Mouse (Mus musculus) frontal cortex, postnatal 36 days (tissue): Measurements from ENCODE around the gene Zfp639.

Experiments used
- DNase-seq, 2 experiments: peaks; one replicate each; pipeline ENCODE4 v3.0.0; 2022; ENCODE audit warnings: low spot score in 2 of 2

Gene Zfp639

DNA sequence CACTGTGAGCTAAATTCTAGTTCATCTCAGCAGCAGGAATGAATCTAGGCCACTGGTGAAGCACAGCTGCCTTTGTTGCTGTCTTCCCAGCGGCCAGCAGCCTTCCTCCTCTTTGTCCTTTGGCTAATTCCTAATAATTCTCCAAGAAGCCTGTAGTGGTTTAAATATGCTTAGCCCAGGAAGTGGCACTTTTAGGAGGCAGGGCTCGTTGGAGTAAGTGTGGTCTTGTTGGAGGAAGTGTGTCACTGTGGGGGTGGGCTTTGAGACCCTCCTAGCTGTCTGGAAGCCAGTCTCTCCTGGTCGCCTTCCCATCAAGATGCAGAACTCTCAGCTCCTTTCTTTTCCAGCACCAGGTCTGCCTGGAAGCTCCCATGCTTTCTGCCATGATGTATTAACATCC is 4.2 kb upstream of the Zfp639 start:
- no peak for DNase-seq

DNA sequence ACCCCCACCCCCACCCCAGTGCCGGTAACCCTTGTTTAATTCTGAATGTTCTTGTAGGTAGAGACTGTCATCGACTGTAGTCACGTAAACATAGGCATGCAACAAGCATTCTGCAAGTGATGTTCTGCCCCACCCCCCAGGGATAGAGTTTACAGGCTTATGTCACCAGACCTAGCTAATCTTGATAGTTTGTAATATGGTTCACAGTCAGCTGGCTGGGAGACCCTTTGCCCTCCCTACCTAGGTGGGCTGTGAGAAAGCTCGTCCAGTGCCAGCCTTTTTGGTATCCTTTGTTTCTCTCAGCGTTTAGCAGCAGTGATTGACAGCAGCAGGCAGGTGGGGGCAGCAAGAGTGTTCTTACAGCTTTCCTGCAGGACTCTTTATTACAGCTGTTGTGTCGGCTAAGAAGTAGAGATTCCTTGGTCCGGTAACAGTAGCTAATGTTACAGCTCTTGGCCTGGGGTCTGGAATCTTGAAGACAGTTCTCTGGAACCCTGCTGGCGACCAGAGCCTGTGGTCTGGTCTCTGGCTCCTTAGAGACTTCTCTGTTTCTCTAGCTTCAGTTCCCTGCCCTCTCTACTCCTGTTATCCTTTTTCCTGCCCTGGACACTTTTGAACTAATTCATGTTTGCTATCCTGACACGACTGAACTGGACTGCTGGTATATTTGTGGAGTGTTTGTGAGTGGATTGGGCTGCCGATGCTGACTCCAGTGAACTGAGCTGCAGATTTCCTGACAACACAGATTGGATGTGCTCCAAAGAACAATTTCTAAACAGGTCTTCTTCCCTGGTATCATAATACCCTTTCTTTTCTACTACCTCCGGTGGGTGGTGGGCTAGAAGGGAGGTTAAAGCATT is 3.5 kb upstream of the Zfp639 start:
- no peak for DNase-seq

DNA sequence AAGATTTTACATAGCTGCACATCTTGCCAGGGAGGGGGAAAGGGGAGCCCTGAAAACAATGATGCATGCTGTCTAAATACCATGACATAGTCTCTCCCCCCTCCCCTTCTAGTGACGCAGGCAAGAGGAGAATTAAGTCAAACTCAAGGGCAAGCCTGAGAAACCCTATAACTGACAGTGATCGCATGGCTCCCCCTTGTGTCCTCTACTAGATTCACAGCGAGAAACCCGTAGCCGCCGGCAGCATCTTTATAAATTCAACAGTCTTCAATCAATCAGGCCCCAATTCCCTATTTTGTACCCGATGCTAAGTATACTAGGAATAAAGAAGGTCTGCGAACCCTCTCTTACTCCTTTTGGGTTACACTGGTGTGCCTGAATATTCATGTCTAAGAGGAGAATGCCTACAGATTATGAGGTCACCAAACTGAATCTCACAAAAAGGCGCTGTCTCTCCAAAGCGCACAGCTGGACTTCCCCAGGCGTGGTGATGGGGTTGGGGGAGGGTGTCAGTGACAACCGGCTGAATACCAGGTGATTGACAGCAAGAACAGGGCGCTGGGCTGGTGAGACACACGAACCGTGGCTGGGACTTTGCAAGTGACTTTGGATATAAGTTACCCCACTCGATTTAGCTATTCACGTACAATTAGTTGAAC is 1.3 kb upstream of the Zfp639 start:
- DNase-seq: peak; percentile 59 to 78

DNA sequence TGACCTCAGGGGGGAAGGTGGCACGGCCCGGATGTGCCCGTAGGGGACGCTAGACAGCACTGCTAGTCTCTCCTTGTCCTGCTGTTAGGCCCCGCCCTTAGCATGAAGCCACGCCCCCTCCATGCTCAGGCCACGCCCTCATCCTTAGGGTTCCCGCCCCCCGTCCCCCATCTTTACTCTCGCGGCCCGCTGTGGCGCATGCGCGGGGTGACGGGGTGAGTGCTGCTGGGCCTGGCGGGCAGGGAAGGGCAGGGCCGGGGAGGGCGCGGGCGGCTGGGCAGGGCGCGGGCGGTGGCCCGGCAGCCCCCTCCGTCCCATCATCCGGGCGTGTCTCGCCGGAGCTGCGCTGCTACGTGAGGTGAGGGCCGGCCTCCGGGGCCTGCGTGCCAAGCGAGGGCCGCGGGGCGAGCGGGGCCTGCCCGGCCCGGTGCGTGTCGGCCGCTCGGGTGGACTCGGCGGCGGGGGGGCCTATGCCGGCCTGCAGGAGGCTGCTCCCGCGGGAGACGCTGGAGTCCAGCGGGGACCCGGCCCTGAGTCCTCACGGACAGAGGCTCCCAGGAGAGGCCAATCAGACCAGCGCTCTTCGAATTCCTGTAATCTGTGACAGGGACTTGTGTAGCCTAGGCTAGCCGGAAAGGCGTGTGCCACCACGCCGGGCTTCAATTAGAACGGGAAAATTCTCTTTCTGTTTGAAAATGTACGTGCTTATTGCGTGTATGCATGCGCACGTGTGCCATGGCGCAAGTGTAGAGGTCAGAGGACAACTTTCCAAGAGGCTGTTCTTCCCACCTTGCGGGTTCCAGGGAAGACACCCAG is 524 bp downstream of the Zfp639 start:
- peak; percentile 92 to 94 for DNase-seq

DNA sequence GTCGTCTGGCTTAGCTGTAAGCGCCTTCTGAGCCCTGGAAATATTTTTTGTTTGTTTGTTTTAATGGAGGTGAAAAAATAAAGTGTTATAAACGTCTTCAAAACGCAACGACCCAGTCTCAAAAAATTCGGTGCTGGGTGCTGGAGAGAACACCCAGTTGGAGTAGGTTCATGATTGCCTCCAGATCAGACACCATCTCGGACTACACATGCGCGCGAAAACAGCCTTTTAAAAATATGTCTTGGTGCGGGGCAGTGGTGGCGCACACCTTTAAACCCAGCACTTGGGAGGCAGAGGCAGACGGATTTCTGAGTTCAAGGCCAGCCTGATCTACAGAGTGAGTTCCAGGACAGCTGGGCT is 1.1 kb downstream of the Zfp639 start:
- peak in 1 of 2 experiments; percentile 19 for DNase-seq

DNA sequence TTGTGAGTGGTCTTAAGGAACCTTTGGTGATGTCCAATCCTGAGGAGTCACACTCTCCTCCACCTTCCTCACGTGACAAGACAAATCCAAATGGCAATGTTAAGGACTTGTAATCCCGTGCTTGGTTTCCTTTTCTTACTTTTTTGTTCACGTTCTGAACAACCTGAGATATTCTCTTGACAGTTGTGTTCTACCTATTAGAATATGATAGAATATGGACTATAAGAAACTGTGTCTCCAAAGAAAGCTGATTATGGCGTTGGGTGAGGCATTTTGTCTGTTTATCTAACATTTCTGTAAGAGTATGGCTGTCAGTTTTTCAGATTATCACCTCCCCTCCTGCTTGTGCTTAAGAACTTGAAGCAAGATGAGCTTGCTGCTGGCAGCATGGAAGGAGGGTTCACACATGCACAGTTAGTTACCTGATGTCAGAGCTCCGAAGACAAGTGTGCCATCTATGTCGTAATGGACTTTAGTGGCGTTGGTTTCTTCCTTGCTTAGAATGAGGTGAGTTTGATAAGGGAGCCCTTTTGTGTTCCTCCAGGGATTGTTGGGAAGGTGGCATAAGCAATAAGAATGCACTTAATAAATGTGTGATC is 2.7 kb downstream of the Zfp639 start:
- no peak for DNase-seq

DNA sequence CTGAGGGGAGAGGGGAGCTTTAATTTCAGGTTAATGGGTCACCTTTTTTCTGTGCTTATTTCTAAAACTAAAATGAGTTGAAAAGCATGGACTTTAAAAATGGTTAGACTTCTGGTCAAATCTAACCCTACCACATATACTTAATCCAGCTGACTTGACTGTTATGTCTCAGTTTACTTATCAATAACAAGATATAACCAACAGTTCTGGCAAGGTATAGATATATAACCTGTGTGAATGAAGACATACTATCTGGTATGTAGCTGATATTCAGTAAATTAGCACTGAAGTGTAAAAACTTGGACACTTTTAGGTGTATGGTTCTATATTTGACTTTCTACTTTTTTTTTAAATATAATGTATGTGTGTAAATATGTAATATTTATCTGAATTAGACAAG is 3.5 kb downstream of the Zfp639 start:
- DNase-seq: no peak

DNA sequence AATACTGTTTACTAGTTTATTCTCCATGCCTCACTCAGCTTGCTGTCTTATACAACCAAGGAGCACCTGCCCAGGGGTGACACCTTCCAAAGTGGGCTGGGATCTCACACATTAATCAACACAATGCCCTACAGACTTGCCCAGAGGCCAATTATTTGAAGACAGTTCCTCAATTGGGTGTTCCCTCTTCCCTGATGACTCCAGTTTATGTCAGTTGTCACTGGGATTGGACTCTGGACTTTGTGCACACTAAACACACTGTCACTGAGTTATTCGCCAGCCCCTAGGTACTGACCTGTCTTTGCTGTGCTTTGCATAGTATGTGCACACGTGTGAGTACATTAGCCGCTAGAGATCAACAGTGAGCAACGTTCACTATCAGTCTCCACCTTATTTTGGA is 17.1 kb downstream of the Zfp639 start:
- DNase-seq: no peak

DNA sequence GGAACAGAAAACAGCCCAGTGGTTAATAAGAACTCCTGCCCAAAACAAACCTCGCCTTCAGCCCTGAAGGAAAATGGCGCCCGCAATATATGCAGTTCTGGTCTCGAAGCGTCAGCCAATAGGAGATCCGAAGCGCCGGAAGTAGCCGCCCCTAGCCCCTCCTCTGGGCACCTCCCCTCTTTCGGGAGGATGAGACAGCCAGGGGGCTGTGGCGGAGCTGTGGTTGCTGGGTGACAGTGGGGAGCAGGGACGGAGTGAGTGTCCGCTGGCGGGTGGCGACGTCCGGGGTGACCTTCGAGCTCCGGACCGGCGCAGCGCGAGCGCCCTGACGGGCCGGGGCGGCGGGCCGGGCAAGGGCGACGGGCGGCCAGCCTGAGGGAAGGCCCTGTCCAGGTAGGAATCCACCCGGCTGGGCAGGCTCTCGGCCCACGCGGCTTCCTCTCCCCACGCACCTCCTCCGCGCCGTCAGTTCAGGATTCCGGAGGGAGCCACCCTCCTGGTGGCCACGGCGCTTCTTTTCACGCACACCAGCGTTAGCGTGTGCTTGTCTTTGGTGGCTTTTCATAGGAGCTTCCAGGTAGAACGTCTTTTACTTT is 19.3 kb downstream of the Zfp639 start, which contains the start of gene Mfn1:
Mfn1 (plus strand) TSS at position 163 of the 596 bp plus-strand sequence.
- peak; percentile 93 for DNase-seq

DNA sequence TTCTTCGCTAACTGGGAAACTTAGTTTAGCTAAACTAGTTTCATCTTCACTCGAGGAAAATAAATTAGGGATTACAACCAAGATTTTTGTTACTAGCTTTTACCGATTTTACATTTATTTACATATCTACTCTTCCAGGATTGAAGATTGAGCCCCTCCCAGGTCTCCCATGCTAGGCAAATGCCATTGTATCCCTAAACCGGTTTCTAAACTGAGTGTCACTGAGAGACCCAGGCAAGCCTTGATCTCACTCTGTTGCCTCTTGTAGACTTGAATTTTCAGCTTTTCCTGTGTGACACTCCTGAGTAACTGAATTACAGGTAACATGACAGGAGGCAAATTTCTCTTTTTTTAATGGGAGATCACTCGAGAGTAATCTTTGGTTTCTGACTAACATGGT is 20.0 kb downstream of the Zfp639 start:
- no peak for DNase-seq

DNA sequence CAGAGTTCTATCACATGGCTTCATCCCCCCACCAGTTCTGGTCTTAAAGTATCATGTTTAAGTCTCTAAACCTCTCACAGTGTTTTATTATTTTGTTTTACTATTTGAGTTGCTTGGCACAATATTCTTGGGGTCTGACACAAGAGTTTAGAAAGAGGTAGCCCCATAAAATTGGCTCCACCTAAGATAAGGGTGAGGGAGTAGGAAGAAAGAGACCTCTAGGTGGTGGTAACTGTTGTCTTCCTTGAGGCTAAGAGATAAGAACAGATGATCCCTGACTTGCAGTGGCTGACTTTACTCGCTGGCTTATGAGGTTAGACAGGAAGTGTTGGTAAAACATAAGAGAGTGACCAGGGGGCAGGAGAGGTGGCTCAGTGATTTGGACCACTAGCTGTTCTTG is 25.6 kb downstream of the Zfp639 start:
- DNase-seq: no peak

DNA sequence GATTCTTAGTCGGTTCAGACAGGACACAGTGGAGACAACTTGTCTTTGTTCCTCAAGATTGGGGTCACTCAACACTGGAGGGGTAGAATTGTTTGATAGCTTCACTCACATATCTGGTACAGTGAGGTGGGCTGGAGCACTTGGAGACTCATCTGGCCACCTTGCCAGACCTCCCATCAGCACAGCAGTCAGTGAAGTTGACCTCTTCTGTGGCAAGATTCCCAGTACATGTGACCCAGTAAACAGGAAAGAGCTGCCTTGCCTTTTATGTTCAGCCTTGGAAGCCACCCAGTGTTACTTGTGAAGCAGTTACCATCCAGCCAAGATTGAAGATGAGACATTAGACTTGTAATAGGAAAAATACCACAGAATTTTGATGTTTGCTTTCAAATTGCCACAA is 27.5 kb downstream of the Zfp639 start:
- DNase-seq: peak; percentile 27 to 66

DNA sequence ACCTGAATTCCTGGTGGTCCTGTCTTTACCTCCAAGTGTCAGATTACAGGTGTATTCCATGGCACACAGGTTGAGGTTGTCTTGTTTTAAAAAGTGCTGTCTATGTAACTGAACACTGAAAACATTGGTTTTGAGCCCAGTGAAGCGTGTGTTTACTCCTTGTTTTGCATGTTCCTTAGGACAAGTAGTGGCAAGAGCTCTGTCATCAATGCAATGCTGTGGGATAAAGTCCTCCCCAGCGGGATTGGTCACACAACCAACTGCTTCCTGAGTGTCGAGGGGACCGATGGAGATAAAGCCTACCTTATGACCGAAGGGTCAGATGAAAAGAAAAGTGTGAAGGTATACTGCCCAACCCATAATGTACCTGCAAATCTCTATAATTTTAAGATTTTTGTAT is 28.0 kb downstream of the Zfp639 start:
- no peak for DNase-seq

DNA sequence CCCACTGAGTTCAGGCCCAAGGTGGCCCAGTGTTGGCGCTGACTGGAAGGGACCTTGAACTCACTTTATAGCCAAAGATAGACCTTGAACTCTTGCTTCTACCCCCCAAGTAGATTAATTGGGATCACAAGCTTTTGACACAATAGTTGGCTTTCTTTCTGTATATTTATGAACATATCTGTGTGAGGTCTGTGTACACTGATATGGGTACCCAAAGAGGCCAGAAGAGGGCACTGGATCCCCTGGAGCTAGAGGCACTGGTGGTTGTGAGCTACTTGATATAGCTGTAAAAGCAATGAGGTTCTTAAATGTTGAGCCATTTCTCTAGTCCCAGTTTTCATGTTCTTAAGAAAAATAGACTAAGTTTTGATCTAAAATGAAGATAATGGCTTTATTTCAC is 43.0 kb downstream of the Zfp639 start:
- no peak for DNase-seq

DNA sequence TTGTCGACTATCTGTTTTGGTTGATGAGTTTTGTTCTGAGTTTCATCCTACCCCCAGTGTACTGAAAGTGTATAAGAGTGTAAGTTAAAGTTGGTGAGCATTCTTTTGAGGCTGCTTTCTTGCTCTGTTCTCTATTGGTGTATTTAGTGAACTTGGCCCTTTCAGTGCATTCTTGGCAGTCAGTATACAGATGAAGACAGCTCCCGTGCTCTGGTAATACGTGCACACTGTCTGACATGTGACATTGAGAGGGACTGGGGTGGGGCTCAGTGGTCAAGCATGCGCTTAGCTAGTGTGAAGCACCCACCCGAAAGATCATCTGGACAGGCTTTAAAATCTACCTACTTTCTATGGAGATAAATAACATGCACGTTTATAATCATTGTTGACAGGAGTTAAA is 53.3 kb downstream of the Zfp639 start:
- DNase-seq: no peak
